Mouse (Mus musculus) ES-CJ7 (cell line): Measurements from ENCODE around the gene Gpn1.
"Not testable (repeated sequence)": the region's sequence is repeated elsewhere in the genome, so short reads cannot be mapped to it uniquely, and the experiment has no call there.

Experiments
- DNase-seq: peaks from one replicate; pipeline ENCODE4 v3.0.0; 2011; ENCODE audit warnings: low read depth, low spot score

Gpn1 gene

DNA sequence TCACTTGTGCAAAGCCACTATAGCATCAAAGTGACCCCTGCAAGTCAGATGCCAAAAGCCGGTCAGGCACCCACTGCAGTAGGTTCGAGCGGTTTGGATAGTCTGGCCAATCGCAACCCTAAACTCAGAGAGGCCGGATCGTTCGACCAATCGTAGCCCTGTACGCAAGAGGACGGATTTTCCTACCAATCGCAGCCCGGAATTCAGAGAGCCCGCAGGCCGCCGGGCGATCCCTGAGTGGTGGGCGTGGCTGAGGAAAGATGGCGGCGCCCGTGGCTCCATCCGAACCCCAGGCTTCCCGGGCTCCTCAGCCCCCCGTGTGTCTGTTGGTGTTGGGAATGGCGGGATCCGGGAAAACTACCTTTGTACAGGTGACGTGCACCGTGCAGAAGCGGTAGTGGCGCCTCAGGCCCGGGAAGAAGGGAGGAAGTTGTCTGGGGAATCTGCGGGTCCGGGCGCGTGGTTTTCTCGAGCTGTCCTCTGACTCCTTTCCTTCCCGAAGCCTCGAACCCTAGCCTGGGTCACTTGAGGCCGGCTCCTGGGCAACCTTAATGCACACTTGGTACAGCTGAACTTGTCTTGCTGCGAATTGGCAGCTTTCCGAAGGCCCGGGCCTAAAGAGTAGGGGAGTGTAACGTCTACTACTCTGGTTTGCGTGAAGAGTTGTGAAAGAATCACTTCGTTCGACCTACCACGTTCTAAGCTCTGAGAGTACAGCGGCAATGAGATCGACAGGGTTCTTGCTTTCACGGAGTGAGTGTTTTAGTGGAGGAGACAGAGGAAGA, at the start of gene Gpn1:
Gene Gpn1 (plus strand): TSS at position 229 of the 785 bp plus-strand sequence.
- peak; percentile 93 for DNase-seq

DNA sequence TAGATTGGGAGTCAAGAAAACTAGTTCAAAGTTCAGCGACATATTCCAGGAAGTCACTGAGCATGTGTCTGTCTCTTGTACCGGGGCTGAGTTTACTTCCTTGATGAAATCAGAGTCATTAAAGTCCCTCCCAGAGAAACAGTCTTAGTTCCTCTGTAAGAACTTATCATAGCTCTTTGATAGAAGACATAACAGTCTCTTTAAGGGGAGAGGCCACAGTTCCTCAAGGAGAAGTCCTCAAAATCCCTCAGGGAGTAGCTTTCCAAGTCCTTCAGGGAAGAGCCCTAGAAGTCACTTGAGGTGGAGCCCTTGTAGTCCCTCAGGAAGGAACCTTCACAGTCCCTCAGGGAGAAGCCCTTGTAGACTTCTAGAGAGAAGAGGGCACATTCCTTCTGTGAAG, 43.2 kb upstream of the Gpn1 start:
- no peak for DNase-seq

DNA sequence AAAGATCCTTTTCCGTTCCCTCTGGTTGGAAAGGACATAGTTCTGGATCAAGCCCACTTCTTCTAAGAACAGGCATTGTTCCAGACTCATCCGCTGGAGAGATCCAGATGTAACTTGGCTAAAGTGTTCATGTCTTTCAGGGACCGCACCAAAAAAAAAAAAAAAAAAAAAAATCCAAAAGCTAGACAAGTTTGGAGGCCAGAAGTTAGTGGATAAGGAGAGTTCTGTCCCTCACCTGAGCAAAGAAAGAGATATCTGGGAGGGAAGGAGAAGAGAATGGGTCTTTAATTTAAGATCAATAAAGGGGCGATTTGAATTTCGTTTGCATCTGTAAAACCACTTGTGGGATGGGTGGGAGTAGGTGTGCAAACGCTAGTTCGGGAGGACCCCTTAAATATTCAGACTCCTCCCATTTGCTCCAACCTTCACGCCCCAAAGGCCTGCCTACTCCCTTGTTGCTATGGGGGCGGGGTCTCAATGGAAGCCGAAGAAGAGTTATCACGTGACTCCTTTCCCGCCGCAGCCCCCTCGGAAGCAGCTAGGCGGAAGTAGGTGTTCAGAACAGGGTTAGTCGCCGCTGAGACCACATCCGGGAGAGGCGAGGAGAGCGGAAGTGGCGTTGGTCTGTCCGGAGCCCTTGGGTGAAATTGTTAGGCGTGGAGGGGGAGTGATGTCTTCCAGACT, 42.5 kb upstream of the Gpn1 start, which contains the start of gene Zfp512:
Gene Zfp512 (plus strand): TSS at position 554 of the 684 bp plus-strand sequence.
- peak; percentile 99 for DNase-seq

DNA sequence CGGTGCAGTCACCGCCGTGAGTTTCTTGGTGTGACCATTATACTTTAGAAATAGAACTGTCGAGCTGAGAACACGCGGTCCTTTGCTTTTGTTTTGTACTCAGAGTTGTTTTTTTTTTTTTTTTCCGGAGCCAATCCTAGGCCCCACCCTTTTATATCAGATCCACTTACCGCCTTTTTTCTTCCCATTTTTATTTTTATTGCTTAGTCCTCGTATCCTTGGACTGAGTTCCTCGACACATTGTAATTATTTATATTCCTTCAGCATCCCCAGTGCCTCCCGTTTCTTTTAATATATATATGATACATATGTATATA, 42.0 kb upstream of the Gpn1 start:
- no peak for DNase-seq

DNA sequence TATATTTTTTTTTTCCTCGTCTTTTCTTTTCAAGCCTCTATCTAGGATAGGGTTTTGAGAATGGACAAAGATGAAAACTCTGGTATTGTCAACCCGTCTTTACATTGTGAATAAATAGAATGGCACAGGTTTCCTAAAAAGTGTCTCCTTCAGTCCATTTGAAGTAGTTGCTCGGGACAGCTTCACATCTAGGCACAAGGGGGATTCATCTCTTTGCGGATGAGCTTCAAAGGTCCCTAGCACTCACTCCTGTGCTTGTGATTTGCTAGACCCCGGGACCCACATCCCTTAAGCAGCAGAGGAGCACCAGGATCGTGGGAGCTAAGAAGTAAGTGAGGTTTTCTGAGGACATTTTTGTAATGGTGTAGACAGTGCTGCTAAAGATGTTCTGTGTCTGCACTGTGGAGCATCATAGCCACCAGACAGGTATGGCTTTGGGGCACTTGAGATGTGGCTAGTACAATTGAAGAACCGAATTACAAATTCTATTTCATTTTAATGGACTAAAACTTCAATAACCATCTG, 41.6 kb upstream of the Gpn1 start:
- peak; percentile 31 for DNase-seq

DNA sequence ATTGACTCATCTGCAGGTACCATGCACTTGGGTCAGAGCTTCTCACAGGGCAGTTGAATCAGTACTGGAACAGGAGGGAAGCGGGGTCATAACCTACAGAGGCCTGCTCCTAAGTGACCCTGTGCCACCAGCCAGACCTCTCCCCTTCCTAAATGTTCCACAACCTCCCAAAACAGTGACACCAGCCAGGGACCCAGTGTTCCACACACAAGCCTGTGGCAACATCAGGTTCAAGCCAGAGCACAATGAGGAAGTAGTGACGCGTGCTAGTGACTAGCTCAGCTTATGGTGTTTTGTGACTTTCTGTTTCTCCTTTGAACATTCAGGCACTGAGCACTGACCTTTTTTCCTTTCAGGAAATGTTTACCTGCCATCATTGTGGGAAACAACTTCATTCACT, 26.7 kb upstream of the Gpn1 start:
- no peak for DNase-seq

DNA sequence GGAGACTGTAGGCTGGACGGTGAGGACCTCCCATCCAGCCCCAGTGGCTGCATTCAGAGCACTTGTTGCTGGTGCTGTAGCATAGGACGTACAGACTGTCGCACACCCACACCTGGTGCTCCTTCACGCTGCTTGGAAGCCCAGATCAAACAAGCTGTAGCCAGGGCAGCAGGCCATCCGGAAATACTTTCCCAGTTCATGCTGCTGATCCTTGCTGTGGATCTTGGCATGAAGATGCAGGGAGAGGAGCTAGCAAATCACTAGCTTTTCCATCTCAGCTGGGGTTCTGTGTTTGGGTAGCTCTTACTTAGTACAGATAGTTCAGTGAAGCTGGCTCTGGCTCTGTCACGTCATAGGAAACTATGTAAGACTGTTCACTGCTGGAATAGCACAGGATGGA, 24.8 kb upstream of the Gpn1 start:
- DNase-seq, result no peak

DNA sequence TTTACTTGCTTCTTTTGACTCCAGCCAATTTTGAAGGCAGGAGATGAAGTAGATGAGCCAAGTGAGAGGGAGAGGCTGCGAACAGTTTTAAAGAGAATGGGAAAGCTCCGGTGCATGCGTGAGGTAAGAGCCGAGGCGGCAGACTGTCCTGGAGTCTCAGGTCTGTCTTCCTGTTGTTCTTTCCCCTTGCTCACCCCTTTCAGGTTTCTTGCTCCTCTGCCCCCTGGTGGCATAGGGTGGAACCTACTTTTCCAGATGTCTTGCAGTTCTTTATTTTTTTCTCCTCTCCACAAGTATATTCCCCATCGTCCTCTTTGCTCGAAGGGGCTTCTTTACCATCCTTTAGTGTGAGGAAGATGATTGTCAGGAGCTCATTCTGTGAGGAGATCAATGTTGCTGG, 24.2 kb upstream of the Gpn1 start:
- peak; percentile 79 for DNase-seq

DNA sequence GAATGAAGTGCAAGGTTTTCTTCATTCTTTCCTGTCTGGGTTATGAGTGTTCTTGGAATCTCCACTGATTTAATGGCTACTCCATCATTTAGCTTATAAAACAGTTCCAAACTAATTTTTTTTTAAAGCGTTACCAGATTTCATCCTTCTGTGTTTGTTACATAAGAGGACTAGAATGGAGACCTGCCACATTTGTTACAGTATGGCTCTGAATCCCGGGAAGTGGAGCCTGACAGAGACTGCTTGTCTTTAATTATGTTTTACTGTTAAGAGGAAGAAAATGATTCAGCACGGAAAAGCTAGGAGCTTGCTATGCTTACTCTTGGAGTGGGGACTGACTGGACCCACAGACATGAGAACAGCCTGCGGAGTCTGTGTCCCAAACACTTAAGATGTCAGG, 14.0 kb upstream of the Gpn1 start:
- DNase-seq, result no peak

DNA sequence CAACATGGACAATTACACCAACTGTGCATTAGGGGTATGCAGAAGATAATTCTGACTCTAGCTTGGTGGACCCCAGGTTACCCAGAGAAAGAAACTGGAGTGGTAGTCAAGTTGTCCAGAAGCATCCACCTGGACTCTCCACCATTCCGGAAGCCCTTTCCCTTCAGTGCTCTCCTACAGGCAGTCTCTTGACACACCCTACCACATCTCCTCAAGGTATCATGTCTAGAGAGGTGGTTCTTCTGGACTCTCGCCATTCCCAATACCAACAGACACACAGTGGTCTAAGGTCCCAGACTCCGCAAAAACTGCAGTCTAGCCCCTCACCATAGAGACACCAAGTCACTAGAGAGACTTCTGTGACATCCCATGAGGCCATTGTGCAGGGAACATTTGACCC, 9.1 kb upstream of the Gpn1 start, which contains the start of gene 4930548H24Rik:
Gene 4930548H24Rik (plus strand): TSS at position 301 of the 400 bp plus-strand sequence.
- DNase-seq, result no peak

DNA sequence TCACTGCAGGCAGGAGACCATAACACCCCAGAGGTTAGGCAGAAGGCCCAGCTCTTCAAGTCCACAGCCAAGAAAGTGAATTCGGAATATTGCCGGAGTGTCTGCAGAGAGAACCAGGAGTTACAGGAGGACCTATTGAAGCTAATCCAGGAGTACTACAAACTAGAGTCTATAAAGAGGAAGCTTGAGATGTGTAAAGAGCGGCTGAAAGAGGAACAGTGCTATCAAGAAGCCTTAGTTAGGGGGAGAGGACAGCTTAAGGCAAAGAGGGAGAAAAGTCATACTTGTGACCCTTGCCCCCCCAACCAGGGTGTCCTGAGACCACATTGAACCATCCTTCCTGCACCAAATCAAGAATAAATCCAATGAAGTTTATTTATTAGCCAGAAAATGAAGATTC, 6.7 kb upstream of the Gpn1 start:
- no peak for DNase-seq

DNA sequence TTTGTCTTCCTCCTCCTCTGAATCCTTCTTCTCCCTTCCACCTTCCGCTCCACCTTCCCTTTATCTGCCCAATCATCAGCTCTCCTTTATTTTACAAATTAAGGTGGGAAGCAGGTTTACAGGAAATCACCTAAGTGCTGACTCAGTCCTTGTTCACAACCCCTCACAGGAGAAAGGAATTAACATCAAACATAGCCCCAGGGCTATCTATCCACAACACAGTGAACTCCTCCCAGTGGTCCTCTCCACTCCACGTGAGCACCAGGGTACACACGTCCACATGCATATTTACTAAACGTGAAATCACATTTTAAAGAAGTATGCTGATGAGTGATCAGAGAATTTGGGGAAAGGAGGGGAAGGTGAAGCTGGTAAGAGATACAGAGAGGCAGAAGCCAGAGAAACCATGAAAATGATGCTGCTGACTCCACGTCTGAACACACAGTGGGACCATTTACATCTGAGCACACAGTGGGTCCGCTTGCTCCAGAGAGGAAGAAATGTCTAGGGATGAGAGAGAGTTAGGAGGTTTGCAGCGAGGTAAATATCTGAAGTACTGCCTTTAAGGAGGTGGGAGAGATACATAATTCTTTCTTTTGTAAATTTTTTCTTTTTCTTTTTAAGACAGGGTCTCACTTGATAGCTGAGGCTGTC, 5.3 kb upstream of the Gpn1 start:
- peak; percentile 95 for DNase-seq

DNA sequence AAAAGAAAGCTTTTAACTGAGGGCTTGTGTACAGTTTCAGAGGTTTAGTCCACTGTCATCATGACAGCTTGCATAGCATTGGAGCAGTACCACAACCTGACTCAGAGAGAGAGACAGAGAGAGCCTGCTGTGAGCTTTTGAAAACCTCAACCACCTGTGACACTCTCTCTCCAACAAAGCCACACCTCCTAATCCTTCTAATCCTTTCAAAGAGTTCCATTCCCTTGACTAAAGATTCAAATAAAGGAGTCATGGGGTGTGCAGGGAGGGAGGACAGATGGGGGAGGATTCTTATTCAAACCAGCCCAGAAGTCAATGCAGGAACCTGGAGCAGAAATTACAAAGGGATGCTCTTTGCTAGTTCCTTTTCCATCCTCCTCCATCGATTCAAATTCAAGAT, 2.5 kb upstream of the Gpn1 start:
- peak; percentile 53 for DNase-seq

DNA sequence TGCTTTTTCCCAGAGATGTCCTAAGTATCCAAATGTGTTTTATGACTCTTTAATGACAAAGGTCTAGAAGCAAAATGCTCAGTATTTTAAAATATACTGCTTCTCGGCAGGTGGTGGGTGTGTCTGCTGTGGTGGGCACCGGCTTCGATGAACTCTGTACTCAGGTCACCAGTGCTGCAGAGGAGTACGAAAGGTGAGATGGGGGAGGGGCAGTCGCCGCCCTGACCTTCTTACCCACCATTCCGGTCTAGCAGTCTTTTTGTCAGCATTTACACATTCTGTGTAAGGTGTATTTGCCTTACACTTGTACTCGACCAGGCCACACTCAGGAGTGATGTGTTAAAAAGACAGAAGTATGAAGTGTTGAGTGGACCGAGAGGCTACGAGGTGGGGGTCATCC, 10.3 kb downstream of the Gpn1 start:
- DNase-seq, result peak; percentile 65

DNA sequence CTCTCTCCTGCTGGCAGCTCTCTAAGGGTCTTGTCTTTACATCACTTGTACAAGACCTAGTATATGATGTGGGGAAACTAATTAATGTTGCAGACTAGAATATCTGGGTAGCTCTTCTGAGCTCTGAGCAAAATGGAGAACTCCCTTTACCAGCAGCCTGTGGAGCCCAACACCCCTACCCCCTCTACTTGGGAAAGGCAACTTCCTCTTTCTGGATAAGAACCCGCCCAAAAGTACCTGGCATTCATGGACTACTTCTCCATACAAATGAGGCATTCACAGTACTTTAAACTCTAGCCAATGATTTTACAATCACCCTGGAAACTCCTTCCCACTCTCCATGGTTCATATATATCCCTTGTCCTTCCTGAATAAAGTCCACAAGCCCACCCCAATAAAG, 17.9 kb downstream of the Gpn1 start:
- DNase-seq, result no peak

DNA sequence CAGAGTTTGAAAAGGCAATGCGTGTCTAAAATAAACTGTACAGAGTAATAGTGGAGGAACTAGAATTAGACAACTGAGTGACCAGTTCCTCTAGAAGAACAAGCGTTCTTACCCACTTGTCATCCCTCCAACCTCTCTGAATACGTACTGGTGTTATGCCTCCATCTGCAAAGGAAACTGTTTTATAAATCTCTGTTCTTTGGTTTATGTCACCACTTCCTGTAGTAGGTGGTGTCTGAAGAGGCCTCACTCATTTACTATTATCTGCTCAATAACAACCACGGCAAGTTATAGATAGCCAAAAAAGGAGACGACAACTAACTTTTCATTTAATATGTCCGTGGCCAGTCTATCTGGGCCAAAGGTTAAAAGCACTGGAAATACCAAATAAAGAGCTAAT, 26.0 kb downstream of the Gpn1 start:
- DNase-seq, result no peak

DNA sequence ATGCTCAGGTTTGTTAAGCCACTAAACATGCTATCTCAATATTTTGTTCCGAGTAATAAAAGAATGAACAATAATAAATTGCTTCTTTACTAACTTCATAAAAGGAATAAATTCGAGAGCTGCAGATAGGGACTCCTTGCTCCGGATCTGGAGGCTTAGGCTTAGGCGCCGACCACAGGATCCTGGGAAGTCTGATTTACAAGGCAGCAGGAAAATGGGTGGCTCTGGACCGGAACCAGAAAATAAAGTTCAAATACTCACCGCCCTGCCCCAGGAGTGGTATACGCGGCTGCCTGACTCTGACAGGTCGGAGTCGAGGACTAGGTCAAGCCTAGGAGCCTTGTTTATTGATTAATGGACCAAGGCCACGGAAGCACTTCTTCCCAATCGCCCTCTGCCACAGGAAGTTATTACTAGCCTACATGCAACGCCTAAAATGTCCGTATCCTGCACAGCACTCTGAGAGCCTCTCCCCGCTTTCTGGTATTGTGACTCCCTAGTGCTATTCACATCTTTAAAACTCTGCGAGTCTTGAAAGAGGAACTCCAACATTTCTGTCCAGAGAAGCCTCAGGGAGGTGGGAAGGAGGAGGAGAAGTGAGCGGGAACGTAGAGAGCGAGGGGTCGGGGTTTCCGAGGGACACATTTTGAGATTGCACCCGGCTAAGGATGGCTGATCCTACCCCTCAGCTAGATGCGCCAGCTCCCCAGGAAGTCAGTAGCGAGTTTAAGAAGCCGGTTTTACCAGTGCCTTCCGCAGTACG, 32.0 kb downstream of the Gpn1 start, which contains the start of gene Slc4a1ap:
Gene Slc4a1ap (plus strand): TSS at position 642 of the 763 bp plus-strand sequence.
- DNase-seq, result peak; percentile 81

DNA sequence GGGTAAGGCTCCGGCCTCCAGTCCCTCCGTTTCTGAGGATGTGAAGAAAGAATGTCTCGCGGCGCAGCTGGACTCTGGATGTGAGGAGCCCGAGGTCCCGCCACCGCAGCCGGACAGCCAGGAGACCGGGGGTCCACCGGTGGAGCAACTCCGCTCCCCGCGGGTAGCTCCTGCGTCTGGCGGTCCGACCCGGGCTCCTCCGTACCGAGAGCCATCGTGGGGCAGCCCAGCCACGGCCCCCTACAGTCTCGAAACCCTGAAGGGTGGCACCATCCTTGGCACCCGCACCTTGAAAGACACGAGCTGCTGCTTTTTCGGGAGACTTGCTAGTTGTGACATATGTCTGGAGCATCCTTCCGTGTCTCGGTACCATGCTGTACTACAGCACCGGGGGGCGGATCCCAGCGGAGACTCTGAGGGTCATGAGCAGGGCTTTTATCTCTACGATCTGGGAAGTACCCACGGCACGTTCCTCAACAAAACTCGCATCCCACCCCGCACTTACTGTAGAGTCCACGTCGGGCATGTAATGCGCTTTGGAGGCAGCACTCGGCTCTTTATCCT, 32.7 kb downstream of the Gpn1 start:
- DNase-seq, result no peak

DNA sequence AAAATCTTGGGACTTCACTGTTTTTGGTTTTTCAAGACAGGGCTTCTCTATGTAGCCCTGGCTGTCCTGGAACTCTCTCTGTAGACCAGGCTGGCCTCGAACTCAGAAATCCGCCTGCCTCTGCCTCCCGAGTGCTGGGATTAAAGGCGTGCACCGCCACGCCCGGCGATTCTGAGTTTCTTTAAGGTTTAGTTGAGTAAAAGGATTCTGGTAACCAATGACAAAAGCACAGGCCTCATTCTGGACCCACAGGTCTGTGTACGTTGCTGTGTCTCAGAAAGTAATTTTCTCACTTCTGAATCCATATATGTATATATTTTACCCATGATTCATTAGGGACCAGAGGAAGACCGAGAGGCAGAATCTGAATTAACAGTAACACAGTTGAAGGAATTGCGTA, 33.2 kb downstream of the Gpn1 start, which contains the start of gene Supt7l:
Gene Supt7l (minus strand): TSS at position 101 of the 400 bp plus-strand sequence.
- DNase-seq, result not testable (repeated sequence)

DNA sequence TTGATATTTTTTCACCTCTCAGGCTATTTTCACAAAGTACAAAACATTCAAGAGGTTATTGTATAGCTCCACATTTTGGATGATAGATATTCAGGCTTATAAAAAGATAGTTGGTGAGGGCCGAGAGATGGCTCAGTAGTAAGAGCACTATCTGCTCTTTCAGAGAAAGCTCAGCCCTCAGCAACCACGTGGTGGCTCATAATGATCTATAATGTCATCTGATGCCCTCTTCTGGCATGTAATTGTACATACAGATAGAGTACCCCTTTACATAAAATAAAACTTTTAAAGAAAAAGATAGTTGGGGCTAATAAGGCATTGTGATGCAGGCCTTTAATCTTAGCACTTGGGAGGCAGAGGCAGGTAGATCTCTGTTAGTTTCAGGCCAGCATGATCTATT, 34.0 kb downstream of the Gpn1 start:
- DNase-seq, result peak; percentile 50

DNA sequence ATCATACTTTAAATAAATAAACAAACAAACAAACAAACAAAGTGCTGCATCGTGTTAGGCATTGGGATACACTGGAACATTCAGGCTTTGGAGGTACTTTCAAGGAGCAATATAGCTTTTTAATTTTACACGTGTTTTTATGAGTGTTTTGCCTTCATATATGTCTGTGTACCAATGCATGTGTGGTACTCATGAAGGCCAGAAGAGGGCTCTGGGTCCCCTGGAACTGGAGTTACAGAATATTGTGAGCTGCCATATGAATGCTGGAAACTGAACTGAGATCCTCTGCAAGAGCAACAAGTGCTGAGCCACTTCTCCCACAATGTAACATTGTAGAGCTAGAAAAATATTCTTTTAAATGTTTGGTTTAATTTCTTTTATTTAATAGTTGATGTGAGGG, 40.7 kb downstream of the Gpn1 start:
- DNase-seq, result no peak
